Mouse (Mus musculus) liver, embryonic 16.5 days (tissue): Measurements from ENCODE around the gene Rpl23a. TPM values are rescaled to one million over a fixed set of nuclear protein-coding genes. Genes with fewer than 3 reads are reported as not detected.

Experiments used
- ATAC-seq: fragments of 200-750 bp; cut with Nextera tagmentation; 2 replicates; pipeline ENCODE4 v1.8.0; 2017; ENCODE audit warnings: low read depth, mild to moderate bottlenecking, moderate number of reproducible peaks, moderate library complexity
- H3K27ac ChIP-seq: fragments of 300-500 bp; sonication (generic); 2 replicates; pipeline ENCODE4 v1.5.1; 2014; ENCODE audit warnings: mild to moderate bottlenecking, low read length
- H3K27me3 ChIP-seq: fragments of 300-500 bp; sonication (generic); 2 replicates; pipeline ENCODE4 v1.6.1; 2014; ENCODE audit warnings: low read depth, low read length, mixed read lengths; ENCODE audit not compliant: control insufficient read depth, insufficient read depth
- H3K36me3 ChIP-seq: fragments of 300-500 bp; sonication (generic); 2 replicates; pipeline ENCODE4 v1.6.1; 2014; ENCODE audit warnings: mild to moderate bottlenecking; ENCODE audit not compliant: control insufficient read depth, insufficient read depth
- H3K4me1 ChIP-seq: fragments of 300-500 bp; sonication (generic); 2 replicates; pipeline ENCODE4 v1.6.1; 2014; ENCODE audit warnings: low read depth, low read length, mixed read lengths; ENCODE audit not compliant: control insufficient read depth
- H3K4me2 ChIP-seq: fragments of 300-500 bp; sonication (generic); 2 replicates; pipeline ENCODE4 v1.6.1; 2014; ENCODE audit warnings: low read depth, low read length, mixed read lengths
- H3K4me3 ChIP-seq: fragments of 300-500 bp; sonication (generic); 2 replicates; pipeline ENCODE4 v1.5.1; 2014; ENCODE audit warnings: low read depth, mild to moderate bottlenecking, low read length
- H3K9ac ChIP-seq: fragments of 300-500 bp; sonication (generic); 2 replicates; pipeline ENCODE4 v1.6.1; 2014; ENCODE audit warnings: low read depth, low read length
- H3K9me3 ChIP-seq: fragments of 300-500 bp; sonication (generic); replicated peaks from 2 replicates; pipeline ENCODE4 v1.6.1; 2016; ENCODE audit warnings: low read length; ENCODE audit not compliant: control insufficient read depth
- WGBS: fragments of 180-500 bp; shearing (Covaris S2); extraction: QIAGEN DNeasy Blood & Tissue Kit; methylation state at CpG from one replicate; pipeline ENCODE4 v1.1.7; 2014; ENCODE audit not compliant: insufficient replicate concordance; 5-methylcytosine and 5-hydroxymethylcytosine counted together
- polyA plus RNA-seq: library from polyadenylated mRNA; unstranded; fragments of >200 nt; fragmentation: Nextera tagmentation; extraction: Ambion mirVana; gene quantifications from 2 replicates; pipeline ENCODE4 v1.2.1, GENCODE M21; 2015

Gene Rpl23a
- polyA plus RNA-seq, 1 experiment from 2014 or later: 609 TPM

DNA sequence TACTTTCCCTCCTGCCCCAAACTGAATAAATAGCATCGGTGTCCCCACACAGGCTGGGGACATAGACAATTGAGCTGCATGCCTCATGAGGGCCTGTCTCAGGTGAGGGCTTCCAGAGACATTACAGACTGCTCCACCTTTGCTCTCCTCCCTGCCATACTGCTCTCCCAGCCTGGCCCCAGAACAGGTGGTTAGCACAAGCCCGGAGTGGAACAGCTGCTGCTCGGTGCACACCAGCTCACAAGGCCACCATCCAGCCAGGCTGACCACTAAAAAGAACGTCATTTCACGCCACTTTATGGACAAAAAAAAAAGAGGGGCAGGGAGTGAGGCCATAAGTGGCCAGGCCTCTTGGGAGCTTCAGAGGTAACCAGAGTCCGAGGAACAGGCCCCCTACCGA lies 23.8 kb upstream of the Rpl23a start:
- H3K27me3 ChIP-seq: no peaks in the 10 kb centered on the region
- H3K36me3 ChIP-seq: peaks cover 46% of the 10 kb centered on the region
- no peak overlapping the region for H3K9ac ChIP-seq
- no peak overlapping the region for H3K4me2 ChIP-seq
- no peak for ATAC-seq
- no peaks in the 10 kb centered on the region for H3K9me3 ChIP-seq
- 82% methylated on average over 7 of the region's 7 CpGs for WGBS
- no peak overlapping the region for H3K4me3 ChIP-seq
- H3K4me1 ChIP-seq: no peaks in the 10 kb centered on the region
- H3K27ac ChIP-seq: no peak overlapping the region

DNA sequence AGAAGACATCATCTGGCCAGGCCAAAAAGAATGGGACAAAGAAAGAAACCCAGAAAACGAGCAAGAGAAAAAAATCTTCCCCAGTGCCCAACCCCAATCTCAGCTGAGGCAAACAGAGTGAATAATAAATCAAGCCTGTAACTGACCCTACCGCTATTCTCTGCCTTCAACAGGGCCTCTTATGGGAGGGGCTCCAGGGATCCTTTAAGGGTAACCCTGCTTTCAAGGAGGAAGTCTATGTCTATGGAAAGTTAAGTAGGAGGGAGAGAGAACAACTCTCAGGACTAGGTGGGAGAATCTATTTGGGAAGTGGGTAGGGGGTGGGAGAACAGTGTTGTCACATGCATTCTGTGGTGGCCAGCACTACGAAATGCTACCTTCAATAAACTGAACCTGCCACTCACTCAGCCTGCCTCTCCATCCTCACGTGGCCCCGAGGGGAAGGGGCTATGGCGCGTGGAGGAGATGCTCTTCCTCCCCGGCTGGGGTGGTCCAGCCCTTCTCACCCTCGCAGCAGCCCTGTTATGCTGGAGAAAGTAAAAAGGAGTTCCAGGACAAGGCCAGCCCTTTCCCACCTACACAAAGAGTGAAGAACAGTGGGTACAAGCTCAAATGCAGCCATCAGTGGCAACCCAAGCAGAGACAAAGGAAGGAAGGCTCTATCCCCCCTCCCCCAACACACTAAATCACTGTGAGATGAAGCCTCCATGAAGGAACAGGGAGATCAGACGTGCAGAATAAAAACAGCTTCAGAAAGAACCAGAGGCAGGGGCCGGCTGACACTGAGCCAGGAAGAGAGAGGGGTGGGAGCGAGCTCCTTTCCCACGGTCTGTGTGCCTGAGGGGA lies 22.2 kb upstream of the Rpl23a start:
- H3K4me1 ChIP-seq: no peaks in the 10 kb centered on the region
- no peaks in the 10 kb centered on the region for H3K9me3 ChIP-seq
- H3K9ac ChIP-seq: no peak overlapping the region
- H3K36me3 ChIP-seq: peaks cover 33% of the 10 kb centered on the region
- H3K27me3 ChIP-seq: no peaks in the 10 kb centered on the region
- H3K27ac ChIP-seq: no peak overlapping the region
- H3K4me2 ChIP-seq: no peak overlapping the region
- WGBS: 66% methylated on average over 13 of the region's 13 CpGs
- no peak for ATAC-seq
- no peak overlapping the region for H3K4me3 ChIP-seq

DNA sequence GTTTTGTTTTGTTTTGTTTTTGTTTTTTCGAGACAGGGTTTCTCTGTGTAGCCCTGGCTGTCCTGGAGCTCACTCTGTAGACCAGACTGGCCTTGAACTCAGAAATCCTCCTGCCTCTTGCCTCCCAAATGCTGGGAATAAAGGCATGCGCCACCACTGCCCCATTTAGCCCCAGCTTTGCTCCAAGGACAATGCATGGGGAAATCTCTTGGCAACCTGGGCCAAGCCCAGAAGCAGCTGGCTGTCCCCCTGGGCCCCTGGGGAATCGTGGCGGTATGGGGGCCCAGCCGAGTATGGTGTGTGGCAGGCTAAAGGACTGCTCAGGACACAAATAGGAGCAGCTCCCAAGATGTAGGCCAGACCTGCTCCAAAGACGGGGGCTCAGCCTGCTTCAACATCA lies 20.9 kb upstream of the Rpl23a start:
- no peak overlapping the region for H3K4me3 ChIP-seq
- peaks cover 28% of the 10 kb centered on the region for H3K36me3 ChIP-seq
- H3K9me3 ChIP-seq: no peaks in the 10 kb centered on the region
- 71% methylated on average over 6 of the region's 6 CpGs for WGBS
- no peak overlapping the region for H3K27ac ChIP-seq
- no peaks in the 10 kb centered on the region for H3K4me1 ChIP-seq
- H3K9ac ChIP-seq: no peak overlapping the region
- H3K4me2 ChIP-seq: no peak overlapping the region
- no peaks in the 10 kb centered on the region for H3K27me3 ChIP-seq
- no peak for ATAC-seq

DNA sequence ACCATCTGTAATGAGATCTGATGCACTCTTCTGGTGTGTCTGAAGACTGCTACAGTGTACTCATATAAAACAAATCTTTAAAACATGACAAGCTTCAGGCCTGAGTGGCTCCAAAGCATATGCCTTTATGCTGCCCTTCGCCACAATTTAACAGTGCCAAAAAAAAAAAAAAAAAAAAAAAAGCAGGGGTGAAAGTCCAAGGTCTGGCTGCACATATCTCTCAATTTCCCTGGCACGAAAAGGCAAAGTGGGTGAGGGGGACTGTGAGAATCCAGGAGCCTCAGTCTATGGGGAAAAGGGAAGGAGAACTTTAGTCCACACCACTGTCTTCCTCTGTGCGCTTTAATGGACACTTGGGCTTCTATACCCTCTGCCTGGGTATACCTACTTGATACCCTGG lies 19.0 kb upstream of the Rpl23a start:
- H3K36me3 ChIP-seq: peaks cover 10% of the 10 kb centered on the region
- H3K27me3 ChIP-seq: no peaks in the 10 kb centered on the region
- no peak for ATAC-seq
- no peak overlapping the region for H3K4me3 ChIP-seq
- no peaks in the 10 kb centered on the region for H3K9me3 ChIP-seq
- 67% methylated on average over 3 of the region's 3 CpGs for WGBS
- H3K9ac ChIP-seq: no peak overlapping the region
- H3K27ac ChIP-seq: no peak overlapping the region
- H3K4me2 ChIP-seq: no peak overlapping the region
- H3K4me1 ChIP-seq: no peaks in the 10 kb centered on the region

DNA sequence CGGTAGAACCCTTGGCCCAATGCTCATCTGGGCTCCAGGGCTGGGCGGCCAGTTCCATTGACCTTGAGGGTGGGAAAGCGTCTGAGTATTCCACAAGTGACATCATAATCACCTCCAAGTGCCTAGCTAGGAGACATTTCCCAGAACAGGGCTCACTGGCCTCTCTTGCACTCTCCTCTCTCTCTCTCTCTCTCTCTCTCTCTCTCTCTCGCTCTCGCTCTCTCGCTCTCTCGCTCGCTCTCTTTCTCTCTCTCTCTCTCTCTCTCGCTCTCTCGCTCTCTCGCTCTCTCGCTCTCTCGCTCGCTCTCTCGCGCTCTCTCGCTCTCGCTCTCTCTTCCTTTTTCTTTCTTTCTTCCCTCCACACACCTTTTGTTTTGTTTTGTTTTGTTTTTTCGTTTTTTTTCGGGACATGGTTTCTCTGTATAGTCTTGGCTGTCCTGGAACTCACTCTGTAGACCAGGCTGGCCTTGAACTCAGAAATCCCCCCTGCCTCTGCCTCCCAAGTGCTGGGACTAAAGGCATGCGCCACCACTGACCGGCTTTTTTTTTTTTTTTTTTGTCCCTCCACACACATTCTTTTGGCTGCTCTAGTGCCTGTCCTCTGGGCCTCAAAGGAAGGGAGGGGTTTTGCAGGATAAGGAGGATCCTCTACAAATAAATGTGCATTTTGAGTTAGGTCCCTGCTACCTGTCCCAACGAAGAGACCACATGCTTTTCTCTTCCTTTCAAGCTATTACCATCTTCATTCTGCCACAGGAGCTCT lies 11.9 kb upstream of the Rpl23a start:
- Histone ChIP-seq H3K9me3 (no peaks in the 10 kb centered on the region), H3K9ac (peak overlapping the region; percentile 61), H3K4me1 (peaks cover 13% of the 10 kb centered on the region), H3K27ac (no peak overlapping the region), H3K36me3 (no peaks in the 10 kb centered on the region), H3K27me3 (peaks cover 15% of the 10 kb centered on the region), H3K4me3 (peak overlapping the region; percentile 68), H3K4me2 (peak overlapping the region; percentile 88)
- WGBS: 61% methylated on average over 23 of the region's 23 CpGs
- no peak for ATAC-seq

DNA sequence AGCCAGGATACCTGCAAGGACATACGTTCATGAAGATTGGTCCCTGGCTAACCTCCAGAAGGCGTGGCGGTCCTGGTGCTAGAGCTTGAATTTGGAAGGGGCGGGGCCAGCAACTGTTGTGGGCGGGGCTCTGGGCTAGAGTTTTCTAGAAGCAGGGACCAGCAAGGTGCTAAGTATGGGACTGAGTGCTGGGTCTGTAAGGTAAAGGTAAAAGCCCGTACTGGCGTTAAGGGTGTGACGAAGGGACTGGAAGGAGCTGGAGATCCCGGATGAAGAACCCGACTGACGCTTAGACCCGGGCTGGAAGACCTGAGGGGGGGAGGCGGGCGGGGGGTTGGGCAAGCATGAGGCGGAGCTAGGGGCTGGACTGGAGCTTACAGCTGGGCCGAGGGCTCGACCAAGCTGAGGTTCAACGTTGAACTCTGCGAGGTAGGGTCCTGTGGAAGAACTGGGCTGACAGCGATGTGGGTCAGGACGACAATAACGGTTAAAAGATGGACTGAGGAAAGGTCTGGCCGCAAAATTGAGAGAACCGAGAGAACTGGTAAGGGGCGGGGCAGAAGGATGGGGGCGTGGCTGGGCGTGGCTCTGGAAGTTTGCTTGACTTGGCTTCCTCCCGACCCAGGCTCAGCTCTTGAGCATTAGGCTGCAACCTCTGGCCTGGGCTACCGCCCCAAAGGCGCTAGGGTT lies 11.2 kb upstream of the Rpl23a start:
- H3K9ac ChIP-seq: peak overlapping the region; percentile 61
- peak; percentile 76 for ATAC-seq
- WGBS: 1% methylated on average over 30 of the region's 30 CpGs
- peak overlapping the region; percentile 68 for H3K4me3 ChIP-seq
- peaks cover 22% of the 10 kb centered on the region for H3K27me3 ChIP-seq
- no peaks in the 10 kb centered on the region for H3K36me3 ChIP-seq
- H3K4me2 ChIP-seq: peak overlapping the region; percentile 88
- peaks cover 13% of the 10 kb centered on the region for H3K4me1 ChIP-seq
- H3K9me3 ChIP-seq: no peaks in the 10 kb centered on the region
- no peak overlapping the region for H3K27ac ChIP-seq

DNA sequence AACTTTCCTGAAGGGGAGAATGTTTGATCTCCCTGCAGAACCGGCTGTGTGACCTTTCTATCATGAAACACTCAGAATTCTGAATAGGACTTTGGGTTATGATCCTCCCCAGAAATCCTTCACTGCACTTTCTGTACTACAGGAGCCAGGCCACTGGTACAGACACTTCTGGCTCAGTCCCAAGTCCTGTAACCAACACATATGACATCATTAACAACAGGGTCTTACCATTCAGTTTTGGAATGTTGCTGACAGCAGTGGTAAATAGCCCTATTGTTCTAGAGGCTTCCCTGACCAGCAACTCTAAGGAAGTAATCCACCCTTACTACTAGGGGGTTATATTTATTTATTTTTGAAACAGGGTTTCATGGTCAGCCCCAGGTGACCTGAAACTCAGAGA lies 9.7 kb upstream of the Rpl23a start, which contains the start of gene Proca1:
Gene Proca1, plus strand, starts transcription at position 280 of the 400 bp plus-strand sequence.
- Histone ChIP-seq H3K27me3 (peaks cover 37% of the 10 kb centered on the region), H3K4me3 (peak within 1 kb of the TSS; percentile 68), H3K36me3 (no peaks in the 10 kb centered on the region), H3K4me2 (peak within 1 kb of the TSS; percentile 88; the same call in 1 of the 2 replicates), H3K9me3 (no peaks in the 10 kb centered on the region), H3K4me1 (peaks cover 13% of the 10 kb centered on the region), H3K27ac (no peak within 1 kb of the TSS), H3K9ac (no peak within 1 kb of the TSS)
- no peak for ATAC-seq
- WGBS: 65% methylated on average over 1 of the region's 1 CpGs

DNA sequence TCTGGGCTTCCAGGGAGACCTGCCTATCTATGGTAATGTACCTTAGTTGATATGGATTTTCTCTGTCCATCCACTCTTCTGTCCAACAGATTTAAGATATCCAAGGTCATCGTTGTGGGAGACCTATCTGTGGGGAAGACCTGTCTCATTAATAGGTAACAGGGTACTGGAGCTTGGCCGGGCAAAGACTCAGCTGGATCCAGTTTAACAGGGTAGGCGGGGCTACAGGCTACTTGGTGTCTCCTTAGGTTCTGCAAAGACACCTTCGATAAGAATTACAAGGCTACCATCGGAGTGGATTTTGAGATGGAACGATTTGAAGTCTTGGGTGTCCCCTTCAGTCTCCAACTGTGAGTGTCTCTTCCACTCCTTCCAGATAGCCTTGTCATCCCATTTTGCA lies 6.7 kb upstream of the Rpl23a start:
- Histone ChIP-seq H3K27ac (no peak overlapping the region), H3K4me1 (peaks cover 11% of the 10 kb centered on the region), H3K4me2 (peak overlapping the region; percentile 54; the same call in 1 of the 2 replicates), H3K9me3 (no peaks in the 10 kb centered on the region), H3K4me3 (peak overlapping the region; percentile 59; the same call in 1 of the 2 replicates), H3K9ac (no peak overlapping the region), H3K36me3 (no peaks in the 10 kb centered on the region), H3K27me3 (peaks cover 56% of the 10 kb centered on the region)
- no peak for ATAC-seq
- 48% methylated on average over 6 of the region's 6 CpGs for WGBS
